Mouse (Mus musculus): ENCODE data around the gene Olfr1303.

Olfr1303 gene

DNA sequence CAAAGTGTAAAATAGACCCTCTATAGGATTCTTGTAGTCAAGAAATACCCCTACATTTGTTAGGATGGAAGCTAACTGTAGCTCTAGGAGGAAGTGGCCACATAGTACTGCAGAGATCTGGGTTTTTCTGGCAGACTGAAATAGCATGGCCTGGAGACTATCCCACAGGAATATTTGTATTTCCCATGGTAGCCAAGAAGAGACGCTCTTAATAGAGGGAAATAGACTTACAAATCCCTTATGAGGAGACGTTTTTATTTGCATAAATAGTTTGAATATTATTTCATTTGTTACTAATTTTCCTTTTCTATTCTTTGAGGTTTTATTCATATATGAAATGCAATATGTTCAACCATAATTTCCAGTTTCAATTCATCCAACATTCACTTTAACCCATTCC lies at the start of gene Olfr1303:
Gene Olfr1303, minus strand, starts transcription at position 101 of the 400 bp plus-strand sequence.
- no peak for DNase-seq

DNA sequence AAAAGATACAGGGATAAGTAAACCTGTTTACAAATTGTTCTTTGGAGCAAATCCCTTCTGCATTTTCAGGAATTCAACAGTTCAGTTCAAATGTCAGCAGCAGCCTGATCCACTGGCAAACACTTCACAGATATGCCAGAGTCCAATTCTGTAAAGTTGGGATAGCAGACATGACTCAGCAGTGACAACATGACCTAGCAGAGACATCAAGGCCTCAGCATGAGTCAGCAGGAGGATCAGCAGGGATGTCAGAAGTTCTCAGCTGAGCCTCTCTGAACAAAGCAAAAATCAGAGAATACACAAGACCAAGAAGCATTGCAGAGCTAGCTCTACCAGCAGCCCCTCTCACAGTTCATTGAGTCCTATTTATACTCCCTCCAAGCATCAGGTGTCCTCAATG lies 7.2 kb downstream of the Olfr1303 start:
- DNase-seq, result no peak

DNA sequence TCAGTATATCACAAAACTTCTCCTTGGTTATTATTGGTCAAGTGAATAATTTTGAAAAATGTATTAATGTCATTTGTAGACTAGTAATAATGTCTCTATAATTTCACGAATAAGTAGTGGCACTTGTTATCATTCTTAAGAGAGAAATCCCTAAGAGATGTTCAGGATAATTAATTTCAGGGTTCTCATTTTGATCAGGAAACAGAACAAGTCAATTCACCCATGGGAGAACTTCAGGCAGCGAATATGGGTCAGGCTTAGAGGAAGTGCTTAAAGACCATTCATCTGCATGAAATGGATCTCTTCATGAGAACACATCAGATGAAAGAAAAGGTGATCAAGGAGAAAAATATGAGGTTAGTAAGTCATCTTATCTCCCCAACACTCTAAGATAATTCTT lies 43.0 kb downstream of the Olfr1303 start, which contains the start of gene Olfr1302:
Gene Olfr1302, plus strand, starts transcription at position 301 of the 400 bp plus-strand sequence.
- DNase-seq, result no peak
